Mouse (Mus musculus) layer of hippocampus, postnatal 36 days (tissue): ENCODE results near the gene Kifc1. TPM values are rescaled to one million over a fixed set of nuclear protein-coding genes. Genes with fewer than 3 reads are reported as not detected.
A peak's percentile ranks its signal among the peaks of the same experiment; 100 is the strongest.

ENCODE experiments used
- DNase-seq, 2 experiments: peaks; one replicate each; pipeline ENCODE4 v3.0.0; 2022
- microRNA-seq, 2 experiments: library from miRNA; unstranded; fragments of <30 nt; microRNA quantifications; one replicate each; pipeline ENCODE4 v1.2.0; 2021
- total RNA-seq, 2 experiments: library from RNA; stranded (reverse); gene quantifications; 2 replicates each; pipeline ENCODE4 v1.2.3; 2021

The Kifc1 gene
- total RNA-seq, 2 experiments from 2014 or later = 1.9 to 2.5 TPM

- DNase-seq = peak; percentile 94 to 95
Observed at GRCm38 (mm10) chr17:33842966-33843795, 47.3 kb downstream of the Kifc1 start, which contains the start of gene Cd320. Gene Cd320, plus strand, starts transcription at chr17:33843091.

GRCm38 (mm10) chr17:33829561-33829960 is 60.9 kb downstream of the Kifc1 start:
- DNase-seq = no peak

GRCm38 (mm10) chr17:33828892-33829291 is 61.6 kb downstream of the Kifc1 start:
- no peak for DNase-seq

- DNase-seq = peak; percentile 42 to 52
Observed at GRCm38 (mm10) chr17:33826850-33827249, 63.6 kb downstream of the Kifc1 start.

Small RNA genes lying within 50 kb of the gene (microRNA-seq; reads per million reads assigned to microRNA genes)
- gene Gm27740 = 0 reads per million in 2 experiments

Other genes with a start within 250 kb of the Kifc1 start
- gene Hnrnpm, start 203.8 kb downstream of the Kifc1 start, total RNA-seq = 100 to 1,000 TPM; 157 to 166 TPM
- 10 to 100 TPM; 83.7 to 88.1 TPM for gene March2, start 172.0 kb downstream of the Kifc1 start, total RNA-seq
- 100 to 1,000 TPM; 280 to 301 TPM for gene Rab11b, start 130.1 kb downstream of the Kifc1 start, total RNA-seq
- 1 to 10 TPM; 3.3 to 5.9 TPM for gene Angptl4, start 108.8 kb downstream of the Kifc1 start, total RNA-seq
- 10 to 100 TPM; 35.0 to 36.2 TPM for gene Kank3, start 80.1 kb downstream of the Kifc1 start, total RNA-seq
- 100 to 1,000 TPM; 742 to 754 TPM for gene Rps28, start 66.1 kb downstream of the Kifc1 start, total RNA-seq
- gene Ndufa7, start 66.1 kb downstream of the Kifc1 start, total RNA-seq = 100 to 1,000 TPM; 207 to 228 TPM
- 10 to 100 TPM; 22.2 to 24.9 TPM for gene Cd320, start 47.6 kb downstream of the Kifc1 start, total RNA-seq
- not detected for gene Gm7029, start 16.8 kb downstream of the Kifc1 start, total RNA-seq
- gene Platr17, start 14.5 kb upstream of the Kifc1 start, total RNA-seq = not detected
- 10 to 100 TPM; 25.4 to 33.0 TPM for gene Daxx, start 18.8 kb upstream of the Kifc1 start, total RNA-seq
- gene Tapbp, start 25.2 kb upstream of the Kifc1 start, total RNA-seq = 10 to 100 TPM; 32.5 to 38.9 TPM
- gene Zbtb22, start 25.2 kb upstream of the Kifc1 start, total RNA-seq = 10 to 100 TPM; 26.9 to 30.8 TPM
- gene Rgl2, start 38.9 kb upstream of the Kifc1 start, total RNA-seq = 10 to 100 TPM; 66.4 to 79.8 TPM
- 10 to 100 TPM; 85.6 to 91.8 TPM for gene Pfdn6, start 49.7 kb upstream of the Kifc1 start, total RNA-seq
- 10 to 100 TPM; 15.9 to 17.9 TPM for gene Wdr46, start 50.0 kb upstream of the Kifc1 start, total RNA-seq
- gene B3galt4, start 60.8 kb upstream of the Kifc1 start, total RNA-seq = 1 to 10 TPM; 4.5 to 6.2 TPM
- 10 to 100 TPM; 80.0 to 84.8 TPM for gene Vps52, start 65.2 kb upstream of the Kifc1 start, total RNA-seq
- gene Rps18, start 65.3 kb upstream of the Kifc1 start, total RNA-seq = 100 to 1,000 TPM; 327 to 330 TPM
- 10 to 100 TPM; 16.3 to 16.9 TPM for gene H2-K1, start 109.7 kb upstream of the Kifc1 start, total RNA-seq
- 10 to 100 TPM; 39.6 to 42.9 TPM for gene Ring1, start 134.0 kb upstream of the Kifc1 start, total RNA-seq
- gene H2-Ke6, start 137.4 kb upstream of the Kifc1 start, total RNA-seq = 10 to 100 TPM; 60.2 to 61.7 TPM
- gene Slc39a7, start 141.0 kb upstream of the Kifc1 start, total RNA-seq = 10 to 100 TPM; 88.5 to 92.6 TPM
- 10 to 100 TPM; 77.8 to 79.2 TPM for gene Rxrb, start 141.2 kb upstream of the Kifc1 start, total RNA-seq
- gene Col11a2, start 148.8 kb upstream of the Kifc1 start, total RNA-seq = 10 to 100 TPM; 20.3 to 21.8 TPM
- under 1 TPM; 0.35 to 0.42 TPM for gene H2-Oa, start 201.7 kb upstream of the Kifc1 start, total RNA-seq
- 10 to 100 TPM; 26.7 to 31.7 TPM for gene H2-DMa, start 228.9 kb upstream of the Kifc1 start, total RNA-seq
- 100 to 1,000 TPM; 182 to 193 TPM for gene Brd2, start 232.0 kb upstream of the Kifc1 start, total RNA-seq